Mouse (Mus musculus) heart, embryonic 16.5 days (tissue): ENCODE measurements at regions not wholly inside any gene's neighbourhood (a gene's known extent, or its start where the extent isn't known, plus 50 kb on each side); places are given as distances from the start of the nearest gene placed in this dataset.

Source experiments
- ATAC-seq: fragments of 200-750 bp; cut with Nextera tagmentation; replicated peaks from 2 replicates; pipeline ENCODE4 v1.8.0; 2017; ENCODE audit warnings: moderate number of reproducible peaks; ENCODE audit not compliant: insufficient read depth, low FRiP score; ENCODE audit errors: extremely low read depth
- H3K27ac ChIP-seq: fragments of 300-500 bp; sonication (generic); 2 replicates; pipeline ENCODE4 v1.5.1; 2014; ENCODE audit warnings: mild to moderate bottlenecking, low read length, control low read depth, moderate library complexity
- H3K27me3 ChIP-seq: fragments of 300-500 bp; sonication (generic); 2 replicates; pipeline ENCODE4 v1.6.1; 2014; ENCODE audit warnings: low read length, mixed read lengths; ENCODE audit not compliant: control insufficient read depth, insufficient read depth
- H3K36me3 ChIP-seq: fragments of 300-500 bp; sonication (generic); 2 replicates; pipeline ENCODE4 v1.6.1; 2014; ENCODE audit not compliant: control insufficient read depth, insufficient read depth
- H3K4me1 ChIP-seq: fragments of 300-500 bp; sonication (generic); 2 replicates; pipeline ENCODE4 v1.6.1; 2014; ENCODE audit warnings: low read length, mixed read lengths; ENCODE audit not compliant: control insufficient read depth, insufficient read depth
- H3K4me2 ChIP-seq: fragments of 300-500 bp; sonication (generic); 2 replicates; pipeline ENCODE4 v1.6.1; 2014; ENCODE audit warnings: low read depth, mild to moderate bottlenecking, control low read depth, low read length
- H3K4me3 ChIP-seq: fragments of 300-500 bp; sonication (generic); 2 replicates; pipeline ENCODE4 v1.5.1; 2014; ENCODE audit warnings: mild to moderate bottlenecking, control low read depth, low read length
- H3K9ac ChIP-seq: fragments of 300-500 bp; sonication (generic); 2 replicates; pipeline ENCODE4 v1.6.1; 2014; ENCODE audit warnings: low read length, control low read depth
- H3K9me3 ChIP-seq: fragments of 300-500 bp; sonication (generic); replicated peaks from 2 replicates; pipeline ENCODE4 v1.6.1; 2016; ENCODE audit warnings: low read length; ENCODE audit not compliant: control insufficient read depth
- WGBS: fragments of 180-500 bp; shearing (Covaris S2); extraction: QIAGEN DNeasy Blood & Tissue Kit; methylation state at CpG from one replicate; pipeline ENCODE4 v1.1.7; 2014; 5-methylcytosine and 5-hydroxymethylcytosine counted together

- Histone ChIP-seq H3K27me3 (no peaks in the 10 kb centered on the region), H3K27ac (no peak overlapping the region), H3K36me3 (no peaks in the 10 kb centered on the region), H3K9me3 (no peaks in the 10 kb centered on the region), H3K9ac (no peak overlapping the region), H3K4me1 (peaks cover 40% of the 10 kb centered on the region), H3K4me3 (no peak overlapping the region), H3K4me2 (no peak overlapping the region)
- 74% methylated on average over 2 of the region's 2 CpGs for WGBS
- no peak for ATAC-seq
These were observed 66.0 kb upstream of the Dph5 start for GRCm38 (mm10) chr3:115821627-115822026.

- Histone ChIP-seq H3K4me1 (peaks cover 35% of the 10 kb centered on the region), H3K4me2 (no peak overlapping the region), H3K9ac (no peak overlapping the region), H3K4me3 (no peak overlapping the region), H3K9me3 (no peaks in the 10 kb centered on the region), H3K36me3 (no peaks in the 10 kb centered on the region), H3K27me3 (no peaks in the 10 kb centered on the region), H3K27ac (no peak overlapping the region)
- ATAC-seq: no peak
- WGBS: 60% methylated on average over 6 of the region's 6 CpGs
These were observed 65.1 kb upstream of the Dph5 start for GRCm38 (mm10) chr3:115822491-115822890.

GRCm38 (mm10) chr3:115823741-115824140 lies 63.9 kb upstream of the Dph5 start:
- no peak overlapping the region for H3K4me2 ChIP-seq
- no peaks in the 10 kb centered on the region for H3K27me3 ChIP-seq
- H3K9me3 ChIP-seq: no peaks in the 10 kb centered on the region
- H3K4me3 ChIP-seq: no peak overlapping the region
- WGBS: 81% methylated on average over 5 of the region's 5 CpGs
- H3K36me3 ChIP-seq: no peaks in the 10 kb centered on the region
- H3K4me1 ChIP-seq: peaks cover 26% of the 10 kb centered on the region
- no peak overlapping the region for H3K9ac ChIP-seq
- ATAC-seq: no peak
- H3K27ac ChIP-seq: no peak overlapping the region

GRCm38 (mm10) chr3:115824792-115825191 lies 62.8 kb upstream of the Dph5 start:
- no peak for ATAC-seq
- 53% methylated on average over 2 of the region's 2 CpGs for WGBS
- no peak overlapping the region for H3K27ac ChIP-seq

GRCm38 (mm10) chr3:115835381-115835780 lies 52.3 kb upstream of the Dph5 start:
- Histone ChIP-seq H3K9me3 (peaks cover 6% of the 10 kb centered on the region; the same call in 1 of the 2 replicates), H3K36me3 (no peaks in the 10 kb centered on the region), H3K27me3 (no peaks in the 10 kb centered on the region), H3K27ac (no peak overlapping the region), H3K4me1 (no peaks in the 10 kb centered on the region), H3K4me3 (no peak overlapping the region), H3K4me2 (no peak overlapping the region), H3K9ac (no peak overlapping the region)
- no peak for ATAC-seq

More at GRCm38 (mm10) chr3:115824792-115825191, 62.8 kb upstream of the Dph5 start:
- Histone ChIP-seq H3K9ac (no peak overlapping the region), H3K27me3 (no peaks in the 10 kb centered on the region), H3K4me3 (no peak overlapping the region), H3K4me2 (no peak overlapping the region), H3K36me3 (no peaks in the 10 kb centered on the region), H3K4me1 (peaks cover 16% of the 10 kb centered on the region), H3K9me3 (no peaks in the 10 kb centered on the region)

GRCm38 (mm10) chr3:115837617-115838216 lies 49.9 kb upstream of the Dph5 start:
- H3K36me3 ChIP-seq: no peaks in the 10 kb centered on the region
- no peak overlapping the region for H3K4me2 ChIP-seq
- H3K4me3 ChIP-seq: no peak overlapping the region
- ATAC-seq: no peak
- WGBS: 96% methylated on average over 1 of the region's 1 CpGs
- no peaks in the 10 kb centered on the region for H3K27me3 ChIP-seq
- no peak overlapping the region for H3K27ac ChIP-seq
- no peak overlapping the region for H3K9ac ChIP-seq
- peaks cover 6% of the 10 kb centered on the region; the same call in 1 of the 2 replicates for H3K9me3 ChIP-seq
- H3K4me1 ChIP-seq: no peaks in the 10 kb centered on the region
